14 mouse cellular contexts compared by ENCODE assay signal in the genomic region with DNA sequence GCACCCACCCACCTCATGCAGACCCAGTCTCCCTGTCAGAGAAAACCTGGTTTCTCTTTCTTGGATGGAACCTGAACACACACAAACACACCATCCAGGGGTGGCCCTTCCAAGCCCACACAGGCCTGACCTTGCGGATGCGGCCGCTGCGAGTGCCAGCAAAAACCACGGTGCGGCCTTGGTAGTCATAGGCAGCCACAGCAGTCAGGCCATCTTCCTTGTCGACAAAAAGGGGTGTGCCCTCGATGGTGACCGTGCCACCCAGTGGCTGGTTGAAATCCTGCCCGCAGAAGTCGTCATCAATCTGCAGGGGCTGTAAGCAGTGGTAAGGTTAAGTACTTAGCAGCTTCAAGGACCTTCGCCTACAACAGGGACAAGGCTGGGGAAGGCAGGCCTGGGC. TPM values are rescaled to one million over a fixed set of nuclear protein-coding genes. Genes with fewer than 3 reads are reported as not detected.
DNase-seq lines count a peak whose midpoint lies in the region; ATAC-seq and TF ChIP-seq lines count a peak whose summit lies in the region.
"Had no signal": no experiment of that assay in that cellular context is flagged by ENCODE, and none has a peak within 500 bp of the region (broad histone marks: within the 10 kb centered on the region; RNA-seq: fewer than 3 reads in every experiment).

No protein-coding gene starts in this region.

- H3K9me3 ChIP-seq in forebrain, postnatal 0 days (ENCODE audit: low read length), result no peaks in the 10 kb centered on the region
- no peaks in the 10 kb centered on the region for H3K9me3 ChIP-seq in forebrain, embryonic 11.5 days (ENCODE audit: control insufficient read depth, low read length)
- no peaks in the 10 kb centered on the region for H3K9me3 ChIP-seq in hindbrain, embryonic 13.5 days
- H3K9me3 ChIP-seq: G1E; liver, embryonic 15.5 days had no signal

- H3K9ac ChIP-seq in forebrain, postnatal 0 days, result no peak overlapping the region
- H3K9ac ChIP-seq in forebrain, embryonic 11.5 days (ENCODE audit: low read length), result no peak overlapping the region
- H3K9ac ChIP-seq in hindbrain, embryonic 13.5 days, result peak overlapping the region; percentile 46; the same call in 1 of the 2 replicates
- H3K9ac ChIP-seq: liver, embryonic 15.5 days had no signal

- WGBS in forebrain, postnatal 0 days, result 80% methylated on average over 12 of the region's 12 CpGs
- 88% methylated on average over 12 of the region's 12 CpGs for WGBS in forebrain, embryonic 11.5 days
- 86% methylated on average over 12 of the region's 12 CpGs for WGBS in hindbrain, embryonic 13.5 days

- no peaks in the 10 kb centered on the region for H3K27me3 ChIP-seq in forebrain, postnatal 0 days (ENCODE audit: insufficient read depth, low read length)
- no peaks in the 10 kb centered on the region for H3K27me3 ChIP-seq in forebrain, embryonic 11.5 days (ENCODE audit: control insufficient read depth, insufficient read depth, low read length)
- H3K27me3 ChIP-seq in hindbrain, embryonic 13.5 days, result no peaks in the 10 kb centered on the region
- H3K27me3 ChIP-seq: liver, embryonic 15.5 days had no signal

- no peak overlapping the region for H3K4me3 ChIP-seq in forebrain, postnatal 0 days (ENCODE audit: low read depth, low read length)
- H3K4me3 ChIP-seq in forebrain, embryonic 11.5 days (ENCODE audit: low read depth, low read length), result no peak overlapping the region
- H3K4me3 ChIP-seq in hindbrain, embryonic 13.5 days, result no peak overlapping the region
- H3K4me3 ChIP-seq: left cerebral cortex, adult 2 months; liver, embryonic 15.5 days had no signal

- DNase-seq in forebrain, postnatal 0 days, result no peak
- DNase-seq in forebrain, embryonic 11.5 days (ENCODE audit: low spot score), result no peak
- DNase-seq in right cerebral cortex, postnatal 14 days, result peak; percentile 8
- DNase-seq in right cerebral cortex, postnatal 25 days, result no peak
- DNase-seq in embryo, embryonic 9.5 days (ENCODE audit: extremely low spot score), result no peak
- no peak for DNase-seq in lung, adult 18-20 months
- DNase-seq in left cerebral cortex, adult 18-20 months (ENCODE audit: low spot score in 2 of 2), result no peak
- DNase-seq: cerebellum, postnatal 14 days; kidney, adult 8-10 months; retina, postnatal 1 day had no signal

- ATAC-seq in forebrain, postnatal 0 days, result no peak
- no peak for ATAC-seq in forebrain, embryonic 11.5 days (replicated peaks; ENCODE audit: low FRiP score)
- no peak for ATAC-seq in hindbrain, embryonic 13.5 days (ENCODE audit: low FRiP score)

- peaks cover 47% of the 10 kb centered on the region for H3K36me3 ChIP-seq in forebrain, postnatal 0 days (ENCODE audit: insufficient read depth)
- H3K36me3 ChIP-seq in forebrain, embryonic 11.5 days (ENCODE audit: control insufficient read depth, insufficient read depth, low read length), result peaks cover 13% of the 10 kb centered on the region; the same call in 1 of the 2 replicates
- peaks cover 66% of the 10 kb centered on the region for H3K36me3 ChIP-seq in hindbrain, embryonic 13.5 days
- H3K36me3 ChIP-seq: liver, embryonic 15.5 days had no signal

- no peak overlapping the region for H3K4me2 ChIP-seq in forebrain, postnatal 0 days (ENCODE audit: low read depth)
- H3K4me2 ChIP-seq in forebrain, embryonic 11.5 days (ENCODE audit: low read depth, low read length, severe bottlenecking), result no peak overlapping the region
- no peak overlapping the region for H3K4me2 ChIP-seq in hindbrain, embryonic 13.5 days
- H3K4me2 ChIP-seq: liver, embryonic 15.5 days had no signal

- H3K27ac ChIP-seq in forebrain, postnatal 0 days (ENCODE audit: low read depth, low read length), result no peak overlapping the region
- no peak overlapping the region for H3K27ac ChIP-seq in forebrain, embryonic 11.5 days (ENCODE audit: low read depth, low read length)
- no peak overlapping the region for H3K27ac ChIP-seq in hindbrain, embryonic 13.5 days
- H3K27ac ChIP-seq: left cerebral cortex, adult 2 months; liver, embryonic 15.5 days had no signal

- peaks cover 14% of the 10 kb centered on the region for H3K4me1 ChIP-seq in forebrain, postnatal 0 days (ENCODE audit: insufficient read depth)
- H3K4me1 ChIP-seq in forebrain, embryonic 11.5 days (replicated peaks; ENCODE audit: control insufficient read depth, insufficient read depth, low read length), result peaks cover 25% of the 10 kb centered on the region
- H3K4me1 ChIP-seq in hindbrain, embryonic 13.5 days (replicated peaks), result peaks cover 100% of the 10 kb centered on the region

- TF ChIP-seq CTCF in forebrain, postnatal 0 days (IDR thresholded peaks at IDR 0.05; ENCODE audit: low read depth), result 0 out of 2 replicates have a peak, but pooled peaks have one; percentile 8

RNA-seq across cellular contexts. Expression of a gene that starts 7.7 kb away (rescaled TPM):
- total RNA-seq in forebrain, postnatal 0 days (2014; rRNA removed), result 78.2 and 111 TPM in 2 replicates
- polyA plus RNA-seq in forebrain, postnatal 0 days (2015; fragmentation: Nextera tagmentation; extraction: Ambion mirVana), result 20.3 and 42.1 TPM in 2 replicates
- 38.0 and 41.5 TPM in 2 replicates for polyA plus RNA-seq in forebrain, embryonic 11.5 days (2014; fragmentation: Nextera tagmentation; extraction: Ambion mirVana)
- polyA plus RNA-seq in hindbrain, embryonic 13.5 days (2015; fragmentation: Nextera tagmentation; extraction: Ambion mirVana), result 44.9 and 45.3 TPM in 2 replicates
- 10 to 100 TPM; 56.4 to 66.9 TPM for total RNA-seq in left cerebral cortex, adult 18-20 months (2021)
